ENCODE assay signal across 35 mouse cellular contexts in genomic region chr4:139519221-139519620, GRCm38 (mm10).
"Had no signal": no experiment of that assay in that cellular context is flagged by ENCODE, and none has a peak within 500 bp of the region (broad histone marks: within the 10 kb centered on the region; RNA-seq: fewer than 3 reads in every experiment).

No protein-coding gene starts in this region.

- DNase-seq: heart, postnatal 10 days; heart, postnatal 14 days; heart, postnatal 36 days; heart, postnatal 4 days; kidney, adult 11 months; kidney, adult 18-20 months; kidney, adult 2 months; kidney, adult 8-10 months; kidney, adult 9 months; kidney, postnatal 10 days; kidney, postnatal 14 days; kidney, postnatal 25 days; kidney, postnatal 36 days; kidney, postnatal 4 days; layer of hippocampus, adult 9-11 months; layer of hippocampus, postnatal 36 days had no signal

- H3K9me3 ChIP-seq: heart, embryonic 10.5 days; heart, embryonic 12.5 days; heart, embryonic 13.5 days; heart, embryonic 15.5 days; hindbrain, embryonic 10.5 days; hindbrain, embryonic 12.5 days; hindbrain, embryonic 13.5 days; hindbrain, embryonic 15.5 days; intestine, embryonic 15.5 days; kidney, embryonic 15.5 days had no signal

- H3K36me3 ChIP-seq: heart, embryonic 10.5 days; heart, embryonic 12.5 days; heart, embryonic 13.5 days; heart, embryonic 15.5 days; hindbrain, embryonic 10.5 days; hindbrain, embryonic 12.5 days; hindbrain, embryonic 13.5 days; hindbrain, embryonic 15.5 days; intestine, embryonic 15.5 days; kidney, embryonic 15.5 days had no signal

- H3K27ac ChIP-seq: heart, embryonic 10.5 days; heart, embryonic 13.5 days; heart, embryonic 15.5 days; hindbrain, embryonic 12.5 days; hindbrain, embryonic 13.5 days; hindbrain, embryonic 14.5 days; hindbrain, embryonic 15.5 days; hindbrain, postnatal 0 days; intestine, embryonic 15.5 days; kidney, embryonic 15.5 days; kidney, postnatal 0 days; layer of hippocampus, adult 2 months had no signal

- H3K4me3 ChIP-seq: heart, embryonic 10.5 days; heart, embryonic 12.5 days; heart, embryonic 13.5 days; heart, embryonic 15.5 days; hindbrain, embryonic 10.5 days; hindbrain, embryonic 12.5 days; hindbrain, embryonic 13.5 days; hindbrain, embryonic 15.5 days; intestine, embryonic 15.5 days; kidney, embryonic 15.5 days; layer of hippocampus, adult 2 months had no signal

- ATAC-seq: hindbrain, embryonic 16.5 days; hindbrain, postnatal 0 days; inflammation-experienced regulatory T-cells, adult 6 months; intestine, embryonic 15.5 days; intestine, embryonic 16.5 days; intestine, postnatal 0 days had no signal

- H3K9ac ChIP-seq: heart, embryonic 12.5 days; heart, embryonic 13.5 days; heart, embryonic 15.5 days; hindbrain, embryonic 12.5 days; hindbrain, embryonic 13.5 days; hindbrain, embryonic 14.5 days; hindbrain, embryonic 15.5 days; intestine, embryonic 15.5 days; kidney, embryonic 15.5 days had no signal

- H3K27me3 ChIP-seq: heart, embryonic 15.5 days; hindbrain, embryonic 12.5 days; hindbrain, embryonic 13.5 days; hindbrain, embryonic 15.5 days; intestine, embryonic 15.5 days had no signal

- H3K4me1 ChIP-seq: heart, embryonic 10.5 days; heart, embryonic 12.5 days; heart, embryonic 13.5 days; heart, embryonic 15.5 days; hindbrain, embryonic 13.5 days; hindbrain, embryonic 15.5 days; intestine, embryonic 15.5 days; kidney, embryonic 15.5 days had no signal

- H3K4me2 ChIP-seq: heart, embryonic 11.5 days; heart, embryonic 12.5 days; heart, embryonic 13.5 days; heart, embryonic 15.5 days; hindbrain, embryonic 12.5 days; hindbrain, embryonic 13.5 days; hindbrain, embryonic 14.5 days; hindbrain, embryonic 15.5 days; intestine, embryonic 15.5 days; kidney, embryonic 15.5 days had no signal
